Mouse (Mus musculus): ENCODE measurements around the gene Rassf7. TPM values are rescaled to one million over a fixed set of nuclear protein-coding genes. Genes with fewer than 3 reads are reported as not detected.
A peak's percentile ranks its signal among the peaks of the same experiment; 100 is the strongest.

The Rassf7 gene
- polyA plus RNA-seq, 1 experiment from 2014 or later: 73.3 TPM

DNA sequence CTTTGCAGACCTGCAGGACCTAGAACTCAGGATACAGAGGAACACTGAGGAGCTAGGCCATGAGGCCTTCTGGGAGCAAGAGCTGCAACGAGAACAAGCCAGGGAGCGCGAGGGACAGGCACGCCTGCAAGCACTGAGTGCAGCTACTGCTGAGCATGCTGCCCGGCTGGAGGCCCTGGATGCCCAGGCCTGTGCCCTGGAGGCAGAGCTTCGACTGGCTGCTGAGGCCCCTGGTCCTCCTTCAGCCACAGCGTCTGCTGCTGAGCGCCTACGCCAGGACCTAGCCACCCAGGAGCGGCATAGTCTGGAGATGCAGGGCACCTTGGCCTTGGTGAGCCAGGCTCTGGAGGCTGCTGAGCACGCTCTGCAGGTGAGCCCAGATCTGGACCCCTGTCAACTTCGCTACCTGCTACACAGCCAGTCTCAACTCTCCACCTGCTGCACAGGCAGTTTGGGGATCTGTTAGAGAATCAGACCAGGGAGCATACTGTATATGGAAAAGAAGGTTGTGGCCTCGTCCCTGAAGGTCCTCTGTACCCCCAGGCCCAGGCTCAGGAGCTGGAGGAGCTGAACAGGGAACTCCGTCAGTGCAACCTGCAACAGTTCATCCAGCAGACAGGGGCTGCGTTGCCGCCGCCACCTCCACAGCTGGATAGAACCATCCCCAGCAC is 1.8 kb downstream of the Rassf7 start:
- Histone ChIP-seq H3K27ac (peak overlapping the region; percentile 54; the same call in 1 of the 2 replicates), H3K4me2 (peak overlapping the region; percentile 96), H3K4me3 (replicated peaks) (peak overlapping the region; percentile 71), H3K9ac (peak overlapping the region; percentile 61; the same call in 1 of the 2 replicates), H3K4me1 (peaks cover 65% of the 10 kb centered on the region), H3K36me3 (no peaks in the 10 kb centered on the region), H3K9me3 (no peaks in the 10 kb centered on the region), H3K27me3 (replicated peaks) (no peaks in the 10 kb centered on the region)
- WGBS: 82% methylated on average over 17 of the region's 17 CpGs
- no peak for ATAC-seq (ENCODE audit: insufficient read depth, low FRiP score, low read depth)

- 58% methylated on average over 3 of the region's 3 CpGs for WGBS
- H3K4me3 ChIP-seq (replicated peaks): peak overlapping the region; percentile 71; the same call in 1 of the 2 replicates
- peak overlapping the region; percentile 54 for H3K27ac ChIP-seq
- no peaks in the 10 kb centered on the region for H3K9me3 ChIP-seq
- no peak for ATAC-seq (ENCODE audit: insufficient read depth, low FRiP score, low read depth)
- no peaks in the 10 kb centered on the region for H3K27me3 ChIP-seq (replicated peaks)
- H3K9ac ChIP-seq: no peak overlapping the region
- no peaks in the 10 kb centered on the region for H3K36me3 ChIP-seq
- peaks cover 69% of the 10 kb centered on the region for H3K4me1 ChIP-seq
- H3K4me2 ChIP-seq: peak overlapping the region; percentile 96
Measured at GRCm38 (mm10) chr7:141218141-141218540, 2.5 kb downstream of the Rassf7 start.

- Histone ChIP-seq H3K9ac (no peak overlapping the region), H3K36me3 (no peaks in the 10 kb centered on the region), H3K9me3 (no peaks in the 10 kb centered on the region), H3K4me2 (peak overlapping the region; percentile 19; the same call in 1 of the 2 replicates), H3K27me3 (replicated peaks) (no peaks in the 10 kb centered on the region), H3K4me3 (replicated peaks) (no peak overlapping the region), H3K4me1 (peaks cover 69% of the 10 kb centered on the region), H3K27ac (peak overlapping the region; percentile 54)
- ATAC-seq (ENCODE audit: insufficient read depth, low FRiP score, low read depth): no peak
- WGBS: 80% methylated on average over 5 of the region's 5 CpGs
Measured at GRCm38 (mm10) chr7:141218557-141219133, 3.0 kb downstream of the Rassf7 start.

GRCm38 (mm10) chr7:141219558-141220099 is 4.0 kb downstream of the Rassf7 start:
- no peaks in the 10 kb centered on the region for H3K36me3 ChIP-seq
- H3K9ac ChIP-seq: no peak overlapping the region
- peaks cover 65% of the 10 kb centered on the region for H3K4me1 ChIP-seq
- peak overlapping the region; percentile 83; the same call in 1 of the 2 replicates for H3K4me2 ChIP-seq
- no peaks in the 10 kb centered on the region for H3K9me3 ChIP-seq
- no peaks in the 10 kb centered on the region for H3K27me3 ChIP-seq (replicated peaks)
- H3K4me3 ChIP-seq (replicated peaks): no peak overlapping the region
- 83% methylated on average over 1 of the region's 1 CpGs for WGBS
- no peak for ATAC-seq (ENCODE audit: insufficient read depth, low FRiP score, low read depth)
- peak overlapping the region; percentile 40; the same call in 1 of the 2 replicates for H3K27ac ChIP-seq

- peak overlapping the region; percentile 62; the same call in 1 of the 2 replicates for H3K4me3 ChIP-seq (replicated peaks)
- no peaks in the 10 kb centered on the region for H3K36me3 ChIP-seq
- H3K27ac ChIP-seq: peak overlapping the region; percentile 85
- H3K4me2 ChIP-seq: peak overlapping the region; percentile 83
- no peaks in the 10 kb centered on the region for H3K9me3 ChIP-seq
- H3K27me3 ChIP-seq (replicated peaks): no peaks in the 10 kb centered on the region
- 81% methylated on average over 1 of the region's 1 CpGs for WGBS
- no peak for ATAC-seq (ENCODE audit: insufficient read depth, low FRiP score, low read depth)
- H3K9ac ChIP-seq: no peak overlapping the region
- H3K4me1 ChIP-seq: peaks cover 59% of the 10 kb centered on the region
Measured at GRCm38 (mm10) chr7:141220377-141220776, 4.7 kb downstream of the Rassf7 start.

GRCm38 (mm10) chr7:141221249-141222125 is 5.8 kb downstream of the Rassf7 start:
- Histone ChIP-seq H3K27me3 (replicated peaks) (no peaks in the 10 kb centered on the region), H3K36me3 (no peaks in the 10 kb centered on the region), H3K4me3 (replicated peaks) (peak overlapping the region; percentile 62), H3K9ac (peak overlapping the region; percentile 84), H3K9me3 (no peaks in the 10 kb centered on the region), H3K4me2 (peak overlapping the region; percentile 83), H3K4me1 (peaks cover 51% of the 10 kb centered on the region), H3K27ac (peak overlapping the region; percentile 93)
- 4% methylated on average over 44 of the region's 44 CpGs for WGBS
- peak; percentile 97 for ATAC-seq (ENCODE audit: insufficient read depth, low FRiP score, low read depth)

- peak overlapping the region; percentile 83 for H3K4me2 ChIP-seq
Measured at GRCm38 (mm10) chr7:141222126-141222467, 6.4 kb downstream of the Rassf7 start.

GRCm38 (mm10) chr7:141222696-141223215 is 7.1 kb downstream of the Rassf7 start:
- H3K4me1 ChIP-seq: peaks cover 39% of the 10 kb centered on the region
- peak overlapping the region; percentile 93 for H3K27ac ChIP-seq
- no peaks in the 10 kb centered on the region for H3K27me3 ChIP-seq (replicated peaks)
- H3K4me2 ChIP-seq: peak overlapping the region; percentile 83
- WGBS: 79% methylated on average over 4 of the region's 4 CpGs
- no peaks in the 10 kb centered on the region for H3K36me3 ChIP-seq
- no peak overlapping the region for H3K9ac ChIP-seq
- no peak overlapping the region; the same call in 1 of the 2 replicates for H3K4me3 ChIP-seq (replicated peaks)
- H3K9me3 ChIP-seq: no peaks in the 10 kb centered on the region
- ATAC-seq (ENCODE audit: insufficient read depth, low FRiP score, low read depth): no peak

More at GRCm38 (mm10) chr7:141222126-141222467, 6.4 kb downstream of the Rassf7 start:
- Histone ChIP-seq H3K9ac (no peak overlapping the region), H3K36me3 (no peaks in the 10 kb centered on the region), H3K4me3 (replicated peaks) (peak overlapping the region; percentile 62), H3K27me3 (replicated peaks) (no peaks in the 10 kb centered on the region), H3K27ac (peak overlapping the region; percentile 93), H3K4me1 (peaks cover 45% of the 10 kb centered on the region), H3K9me3 (no peaks in the 10 kb centered on the region)
- 6% methylated on average over 8 of the region's 8 CpGs for WGBS
- ATAC-seq (ENCODE audit: insufficient read depth, low FRiP score, low read depth): no peak

GRCm38 (mm10) chr7:141226535-141226934 is 10.9 kb downstream of the Rassf7 start:
- H3K4me1 ChIP-seq: peaks cover 32% of the 10 kb centered on the region
- WGBS: 84% methylated on average over 6 of the region's 6 CpGs
- 0 out of 2 replicates have a peak, but pooled peaks cover 6% of the 10 kb centered on the region for H3K36me3 ChIP-seq
- H3K27me3 ChIP-seq (replicated peaks): no peaks in the 10 kb centered on the region
- no peak for ATAC-seq (ENCODE audit: insufficient read depth, low FRiP score, low read depth)
- H3K9ac ChIP-seq: no peak overlapping the region
- H3K9me3 ChIP-seq: no peaks in the 10 kb centered on the region
- H3K4me3 ChIP-seq (replicated peaks): no peak overlapping the region
- no peak overlapping the region for H3K4me2 ChIP-seq
- H3K27ac ChIP-seq: no peak overlapping the region

GRCm38 (mm10) chr7:141227796-141228195 is 12.1 kb downstream of the Rassf7 start:
- Histone ChIP-seq H3K9ac (no peak overlapping the region), H3K36me3 (peaks cover 13% of the 10 kb centered on the region), H3K4me2 (peak overlapping the region; percentile 50), H3K4me1 (peaks cover 23% of the 10 kb centered on the region), H3K27ac (no peak overlapping the region), H3K4me3 (replicated peaks) (no peak overlapping the region), H3K27me3 (replicated peaks) (no peaks in the 10 kb centered on the region), H3K9me3 (no peaks in the 10 kb centered on the region)
- no peak for ATAC-seq (ENCODE audit: insufficient read depth, low FRiP score, low read depth)
- WGBS: 73% methylated on average over 4 of the region's 4 CpGs

DNA sequence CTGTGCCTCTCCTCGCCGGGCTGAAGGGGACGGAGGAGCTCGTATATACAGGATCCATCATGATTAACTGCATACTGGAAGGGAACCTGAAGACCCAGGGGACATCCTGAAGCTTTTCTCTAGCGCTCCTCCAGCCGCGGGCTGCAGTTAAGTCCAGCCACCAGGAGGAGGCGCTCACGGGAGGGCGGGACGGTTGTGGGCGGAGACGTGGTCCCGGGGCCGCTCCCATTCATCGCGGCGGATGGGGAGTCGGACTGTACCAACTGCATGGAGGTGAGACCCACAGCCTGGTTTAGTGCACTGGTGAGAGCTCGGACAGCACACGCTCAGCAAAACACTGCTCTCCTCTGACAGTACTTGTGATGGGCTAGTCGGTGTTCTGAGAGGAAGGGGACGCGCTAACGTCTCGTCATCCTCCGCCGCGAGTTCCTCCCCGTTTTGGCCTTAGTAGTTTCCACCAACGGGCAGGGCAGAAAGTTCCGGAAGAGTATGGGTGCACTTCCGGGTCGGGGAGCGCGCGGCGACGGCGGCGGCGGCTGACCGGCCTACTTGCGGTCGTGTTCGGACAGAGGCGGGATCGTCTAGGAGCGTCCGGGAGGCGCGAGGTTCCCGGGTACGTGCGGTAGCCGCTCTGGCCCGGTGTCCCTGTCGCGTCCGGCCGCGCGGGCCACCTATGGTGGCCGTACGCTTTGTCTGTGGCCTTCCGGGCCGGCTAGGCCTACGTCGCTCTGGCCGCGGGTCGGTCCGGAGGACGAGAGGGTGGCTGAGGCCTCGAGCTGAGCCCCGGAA is 12.8 kb downstream of the Rassf7 start, which contains the start of gene Phrf1:
Phrf1 (plus strand) TSS at position 506 of the 789 bp plus-strand sequence.
- Histone ChIP-seq H3K36me3 (peaks cover 20% of the 10 kb centered on the region), H3K9me3 (no peaks in the 10 kb centered on the region), H3K4me3 (replicated peaks) (peak within 1 kb of the TSS; percentile 98), H3K9ac (peak within 1 kb of the TSS; percentile 96), H3K4me2 (peak within 1 kb of the TSS; percentile 75), H3K4me1 (peaks cover 22% of the 10 kb centered on the region), H3K27ac (peak within 1 kb of the TSS; percentile 93), H3K27me3 (replicated peaks) (no peaks in the 10 kb centered on the region)
- under 1% methylated on average over 76 of the region's 76 CpGs for WGBS
- peak; percentile 90 for ATAC-seq (ENCODE audit: insufficient read depth, low FRiP score, low read depth)
